Mouse (Mus musculus) heart, postnatal 36 days (tissue): ENCODE data around the gene Alkbh2. TPM values are rescaled to one million over a fixed set of nuclear protein-coding genes. Genes with fewer than 3 reads are reported as not detected.
A peak's percentile ranks its signal among the peaks of the same experiment; 100 is the strongest.

Source experiments
- DNase-seq, 2 experiments: peaks; one replicate each; pipeline ENCODE4 v3.0.0; 2021 to 2022
- intact Hi-C: fragments of 180-260 bp; cut with DNase I; formaldehyde crosslinking; loops from one replicate; pipeline ENCODE4 v1.15.1; 2025
- total RNA-seq, 2 experiments: library from RNA; stranded (reverse); gene quantifications; 2 replicates each; pipeline ENCODE4 v1.2.3; 2021

Alkbh2 gene
- total RNA-seq, 2 experiments from 2014 or later = 1.2 to 1.5 TPM

DNA sequence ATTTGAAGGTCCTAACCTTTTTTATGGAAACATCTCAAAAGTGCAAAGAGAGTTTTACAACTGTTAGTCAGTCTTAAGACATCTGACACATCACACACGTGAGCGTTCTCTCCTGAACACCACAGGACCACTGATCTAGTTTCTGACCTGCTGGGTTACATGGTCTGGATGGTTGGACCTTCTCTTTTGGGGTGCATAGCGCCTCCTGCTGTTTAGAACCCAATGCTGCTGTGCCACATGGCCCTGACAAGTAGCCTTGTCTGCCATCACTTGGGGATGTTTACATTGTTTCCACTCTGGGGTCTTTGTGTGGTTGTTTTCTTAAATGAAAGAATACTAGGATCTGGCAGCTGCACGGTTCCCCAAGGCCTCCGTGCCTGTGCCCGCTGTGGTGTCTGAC is 14.7 kb downstream of the Alkbh2 start:
- no peak for DNase-seq
- intact Hi-C loops = no loop called here

DNA sequence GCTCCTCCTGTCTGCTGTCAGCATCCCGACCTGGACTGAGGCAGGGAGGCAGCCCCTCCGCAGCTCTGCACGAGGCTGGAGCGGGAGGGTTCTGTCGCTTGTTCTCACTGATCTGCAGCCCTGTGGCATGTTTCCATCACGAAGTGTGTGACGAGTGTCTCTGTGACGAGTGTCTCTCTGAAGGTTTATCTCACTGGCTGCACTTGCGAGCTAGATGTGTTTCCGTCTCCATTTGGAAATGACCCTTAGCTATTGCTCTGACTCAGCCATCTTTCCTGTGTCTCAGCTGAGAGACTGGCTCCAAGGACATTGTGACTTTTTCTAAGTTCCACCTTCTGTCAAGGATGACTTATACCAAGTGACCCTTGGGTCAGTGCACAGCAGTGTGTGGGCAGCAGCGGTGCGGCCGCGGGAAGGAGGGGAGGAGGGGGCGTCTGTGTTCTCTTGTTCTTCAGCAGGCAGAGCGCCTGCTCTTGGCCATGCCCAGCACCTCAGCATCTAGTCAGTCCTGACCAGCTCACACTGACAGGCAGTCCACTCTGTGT is 21.6 kb downstream of the Alkbh2 start:
- intact Hi-C loops = no loop called here

DNA sequence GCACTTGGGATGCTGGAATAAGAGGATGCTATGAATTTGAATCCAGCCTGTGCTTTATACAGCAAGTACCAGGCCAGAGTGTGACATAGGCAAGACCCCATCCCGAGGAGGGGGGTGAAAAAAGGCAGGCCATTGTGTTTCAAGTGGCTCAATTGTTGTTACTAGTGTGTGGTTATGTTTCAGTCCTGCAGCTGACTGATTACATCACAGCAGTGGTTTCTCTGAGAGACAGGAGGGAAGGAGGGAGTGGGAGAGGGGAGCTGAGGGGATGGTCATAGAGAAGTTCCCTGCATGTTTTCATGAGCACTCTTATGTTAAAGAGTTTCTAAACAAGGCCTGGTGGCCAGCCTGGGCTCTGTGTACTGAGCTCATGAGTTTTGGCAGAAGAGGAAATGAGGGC is 25.2 kb downstream of the Alkbh2 start:
- intact Hi-C loops = no loop called here
- no peak for DNase-seq

More for the DNA sequence above, 21.6 kb downstream of the Alkbh2 start:
- DNase-seq = no peak

DNA sequence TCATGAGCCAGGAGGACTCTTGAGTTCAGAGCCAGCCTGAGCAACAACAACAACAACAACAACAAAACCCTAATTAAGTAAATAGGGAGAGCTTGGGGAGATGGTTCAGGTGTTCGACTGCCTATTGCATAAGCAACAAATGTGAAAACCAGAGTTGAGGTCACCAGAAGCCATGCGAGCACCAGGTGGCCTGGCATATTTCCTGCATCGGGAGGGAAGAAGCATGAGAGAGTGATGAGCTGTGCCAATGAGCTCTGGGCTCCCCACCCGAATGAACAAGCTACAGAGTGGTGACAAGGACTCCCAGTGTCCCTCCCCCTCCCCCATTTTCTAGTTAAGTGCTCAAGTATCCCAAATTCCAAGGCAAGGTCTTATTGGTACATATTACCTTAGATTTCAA is 26.1 kb downstream of the Alkbh2 start:
- DNase-seq = no peak
- intact Hi-C loops = loop anchor here (2.0 kb wide), 2 partner anchors 21 to 49 kb away; no protein-coding TSS in a partner anchor

DNA sequence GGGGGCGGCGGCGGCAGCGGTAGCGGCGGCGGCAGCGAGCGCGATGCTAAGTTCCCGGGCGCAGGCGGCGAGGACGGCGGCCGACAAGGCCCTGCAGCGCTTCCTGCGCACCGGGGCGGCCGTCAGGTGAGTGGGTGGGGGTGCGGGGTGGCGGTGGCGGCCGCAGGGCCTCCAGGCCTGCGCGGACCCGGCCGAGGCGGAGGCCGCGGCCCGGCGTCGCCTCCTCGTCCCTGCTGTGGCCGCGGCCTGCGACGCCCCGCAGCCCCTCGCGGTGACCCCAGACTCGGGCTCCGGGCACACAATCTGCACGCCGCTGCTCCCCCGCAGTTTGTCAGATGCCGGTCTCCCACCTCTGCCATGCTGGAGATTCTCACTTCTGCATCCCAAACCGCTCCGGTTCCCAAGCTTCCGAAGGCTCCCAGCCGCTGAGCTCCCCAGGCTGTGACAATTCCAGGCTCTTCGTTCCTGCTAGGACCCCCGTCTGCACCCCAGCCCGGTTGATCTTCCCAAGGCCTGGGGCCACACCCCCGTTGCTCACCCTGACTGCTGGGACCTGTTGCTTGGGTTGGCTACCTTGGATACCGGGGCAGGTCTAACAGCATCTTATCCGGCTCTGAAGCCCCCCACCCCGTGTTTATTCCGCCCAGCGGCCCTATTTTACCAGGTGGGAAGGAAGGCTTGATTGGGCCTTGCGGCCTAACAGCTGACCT is 27.5 kb downstream of the Alkbh2 start:
- peak in 1 of 2 experiments; percentile 19 for DNase-seq
- intact Hi-C loops = loop anchor here (2.0 kb wide), 2 partner anchors 22 to 48 kb away; no protein-coding TSS in a partner anchor

DNA sequence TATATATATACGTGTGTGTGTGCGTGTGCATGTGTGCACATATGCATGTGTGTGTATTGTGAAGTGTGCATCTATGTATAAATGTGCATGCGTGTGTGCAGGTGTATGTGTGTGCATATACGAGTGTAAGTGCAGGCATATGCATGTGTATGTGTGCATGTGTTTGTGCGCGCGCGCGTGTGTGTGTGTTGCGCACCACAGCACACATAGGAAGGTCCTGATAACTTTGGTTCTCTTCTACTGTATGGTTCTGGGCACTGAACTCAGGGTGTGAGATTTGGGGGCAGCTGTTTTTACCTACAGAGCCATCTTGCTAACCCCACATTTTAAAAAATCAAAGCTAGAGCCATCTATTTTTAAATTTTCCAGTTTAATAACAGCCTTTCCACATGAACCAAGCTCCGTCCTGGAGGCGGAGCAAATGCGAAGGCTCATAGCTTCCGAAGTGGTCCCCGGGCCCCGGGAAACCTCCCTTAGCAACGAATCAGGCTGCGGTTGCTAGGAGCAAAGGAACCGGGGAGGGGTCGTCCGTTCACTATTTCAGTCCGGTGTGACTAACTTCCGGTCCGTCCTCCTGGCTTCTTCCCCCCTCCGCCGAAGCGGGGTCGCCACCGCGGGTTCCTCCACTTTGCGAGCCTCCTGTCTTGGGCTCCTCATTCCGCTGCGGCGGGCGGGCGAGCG is 28.2 kb downstream of the Alkbh2 start:
- intact Hi-C loops = loop anchor here (2.0 kb wide), 2 partner anchors 23 to 47 kb away; no protein-coding TSS in a partner anchor

DNA sequence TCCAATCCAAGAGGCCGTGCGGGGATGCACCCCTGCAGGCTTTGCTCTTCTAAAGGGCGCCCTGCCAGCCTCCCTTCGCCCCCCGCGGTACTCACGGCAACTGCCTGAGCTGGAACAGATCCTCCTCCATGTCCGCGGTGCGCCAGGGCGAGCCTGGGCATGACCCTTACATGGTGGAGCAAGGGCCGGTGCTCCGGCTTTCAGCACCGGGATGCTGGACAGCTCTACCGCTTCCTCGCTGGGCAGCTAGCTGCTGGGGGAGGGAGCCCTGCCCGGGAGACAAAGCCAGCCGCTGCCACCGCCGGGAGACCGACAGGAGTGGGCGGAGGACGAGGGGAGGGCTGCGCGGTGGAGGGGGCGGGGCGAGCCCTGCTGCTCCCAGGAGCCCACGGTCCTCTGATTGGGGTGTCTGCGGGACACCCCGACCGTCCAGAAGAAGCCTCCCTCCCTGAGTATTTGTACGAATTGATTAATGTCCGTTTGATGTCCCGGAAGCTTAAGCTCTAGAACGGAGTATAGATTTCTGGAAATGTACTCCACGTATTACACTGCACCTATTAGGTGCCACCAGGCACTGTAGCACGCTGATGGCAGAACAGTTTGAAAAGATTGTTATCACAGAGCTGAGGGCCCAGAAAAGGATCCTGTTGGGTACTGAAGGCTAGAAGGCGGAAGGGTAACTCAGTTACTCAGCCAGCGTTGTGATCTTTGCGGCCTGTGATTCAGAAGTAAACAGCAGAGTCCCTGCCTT is 36.8 kb downstream of the Alkbh2 start, which contains the start of gene Svop:
Gene Svop, minus strand, starts transcription at position 514 of the 751 bp plus-strand sequence.
- intact Hi-C loops = no loop called here
- peak; percentile 60 to 70 for DNase-seq

More for the DNA sequence above, 28.2 kb downstream of the Alkbh2 start:
- DNase-seq = peak; percentile 97

DNA sequence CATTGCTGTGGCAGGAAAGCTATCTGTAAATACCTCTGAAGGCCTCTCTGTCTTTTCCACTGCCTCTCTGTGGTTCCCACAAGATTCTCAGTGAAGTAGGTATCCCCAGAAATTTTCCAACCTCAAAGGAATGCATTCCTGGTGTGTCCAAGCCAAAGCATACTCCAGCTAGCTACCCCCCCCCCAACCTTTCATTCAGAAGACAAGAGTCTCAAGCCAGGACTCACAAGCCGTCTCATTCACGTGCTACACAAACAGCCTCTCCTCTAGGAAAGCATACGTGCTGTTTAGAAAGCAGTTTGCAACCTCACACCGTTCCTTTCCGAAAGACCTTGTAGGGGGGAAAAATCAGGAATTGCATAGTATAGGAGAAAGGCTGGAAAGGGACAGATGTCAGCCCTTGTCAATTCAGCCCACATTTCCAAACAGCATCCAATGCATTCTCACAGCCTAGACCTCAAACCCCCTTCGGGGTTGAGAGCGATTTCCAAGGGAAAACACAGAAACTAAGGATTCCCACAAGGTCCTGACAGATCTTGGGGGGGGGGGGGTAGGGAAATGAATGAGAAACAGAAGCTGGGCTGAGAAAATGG is 37.5 kb downstream of the Alkbh2 start:
- DNase-seq = no peak
- intact Hi-C loops = no loop called here

DNA sequence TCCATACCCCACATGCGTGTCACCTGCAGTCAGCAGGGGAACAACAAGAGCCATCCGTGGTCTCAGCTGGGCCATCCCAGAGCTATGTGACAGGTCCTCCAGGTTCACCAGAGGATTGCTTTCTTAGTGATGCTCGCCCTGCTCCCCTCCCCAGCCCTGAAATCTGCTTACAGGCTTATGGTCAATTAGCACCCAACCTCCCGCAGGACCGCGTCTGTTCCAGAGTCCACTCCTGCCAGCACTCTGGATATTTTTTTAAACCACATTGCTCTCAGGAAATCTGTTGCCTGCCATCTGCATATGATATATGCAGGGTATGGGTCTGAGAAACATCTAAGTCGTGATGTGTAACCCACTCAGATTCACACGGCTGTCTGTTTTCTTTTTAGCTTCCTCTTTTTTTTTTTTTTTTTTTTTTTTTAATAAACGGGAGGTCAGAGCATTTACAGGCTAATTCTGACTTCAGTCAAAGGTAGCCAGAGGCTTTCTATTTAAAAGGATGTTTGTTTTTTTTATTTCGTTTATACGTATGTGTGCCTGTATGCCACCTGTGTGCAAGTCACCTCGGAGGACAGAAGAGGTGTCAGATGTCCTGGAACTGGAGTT is 40.0 kb downstream of the Alkbh2 start:
- DNase-seq = no peak
- intact Hi-C loops = no loop called here

DNA sequence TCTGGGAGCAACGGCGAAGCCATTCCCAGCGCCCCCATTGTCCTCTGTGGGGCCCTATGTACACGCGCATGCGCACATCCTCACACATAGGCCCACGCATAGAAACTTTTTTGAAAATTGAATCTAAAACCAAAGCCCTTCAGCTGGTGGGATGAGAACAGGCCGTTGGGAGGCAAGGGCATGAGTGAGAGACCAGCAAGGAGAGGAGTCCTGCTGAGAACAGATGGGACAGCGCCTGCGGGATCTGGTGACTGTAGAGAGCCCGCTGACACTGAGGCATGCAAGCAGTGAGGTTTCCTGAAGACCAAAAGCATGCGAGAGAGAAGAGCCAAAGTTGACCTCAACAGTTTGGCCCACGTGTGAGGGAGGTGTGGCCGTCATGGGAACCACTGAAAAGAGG is 42.5 kb downstream of the Alkbh2 start:
- intact Hi-C loops = no loop called here
- DNase-seq = no peak

DNA sequence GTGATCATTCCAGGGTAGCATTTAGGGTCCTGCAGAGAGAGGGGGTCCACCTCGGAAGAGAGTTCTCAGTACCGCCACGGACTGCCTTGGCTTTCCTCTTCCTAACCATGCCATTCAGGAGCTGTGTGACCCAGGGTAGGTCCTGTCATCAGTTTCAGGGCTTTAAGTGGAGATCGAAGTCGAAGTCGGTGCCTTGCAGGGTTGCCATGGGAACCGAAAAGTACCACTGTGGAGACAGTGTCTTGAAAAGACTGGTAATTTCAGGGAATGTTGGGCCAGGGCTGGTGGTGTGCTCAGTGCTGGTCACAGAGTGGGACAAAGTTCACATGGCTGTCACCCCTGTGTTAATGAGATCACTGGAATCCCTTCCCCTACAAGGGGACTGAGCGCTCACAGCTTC is 51.0 kb downstream of the Alkbh2 start:
- intact Hi-C loops = no loop called here
- DNase-seq = no peak

Other genes starting within 250 kb of the Alkbh2 start
- 10 to 100 TPM; 34.3 to 37.5 TPM for gene Coro1c, start 219.5 kb downstream of the Alkbh2 start, total RNA-seq
- 10 to 100 TPM; 14.7 to 15.7 TPM for gene Ssh1, start 134.3 kb downstream of the Alkbh2 start, total RNA-seq
- gene Dao, start 124.5 kb downstream of the Alkbh2 start, total RNA-seq = not detected
- gene Usp30, start 62.8 kb downstream of the Alkbh2 start, total RNA-seq = 10 to 100 TPM; 11.3 to 13.5 TPM
- not detected for gene Svop, start 36.6 kb downstream of the Alkbh2 start, total RNA-seq
- 10 to 100 TPM; 26.4 to 27.3 TPM for gene Ung, start 2.2 kb upstream of the Alkbh2 start, total RNA-seq
- gene Acacb, start 18.3 kb upstream of the Alkbh2 start, total RNA-seq = 100 to 1,000 TPM; 232 to 242 TPM
- not detected for gene Foxn4, start 145.6 kb upstream of the Alkbh2 start, total RNA-seq
- under 1 TPM in 1 of 2 experiments, not detected in 1; 0.14 TPM for gene Myo1h, start 160.9 kb upstream of the Alkbh2 start, total RNA-seq